Mouse (Mus musculus): ENCODE results near the gene Atp6v0e2. TPM values are rescaled to one million over a fixed set of nuclear protein-coding genes. Genes with fewer than 3 reads are reported as not detected.
A peak's percentile ranks its signal among the peaks of the same experiment; 100 is the strongest.

Gene Atp6v0e2
- polyA plus RNA-seq, 1 experiment from 2014 or later: 230 TPM

- H3K36me3 ChIP-seq (replicated peaks; ENCODE audit: control insufficient read depth, insufficient read depth): no peaks in the 10 kb centered on the region
- H3K27me3 ChIP-seq (ENCODE audit: control insufficient read depth, insufficient read depth, low read length): no peaks in the 10 kb centered on the region
- H3K4me3 ChIP-seq (replicated peaks; ENCODE audit: low read length): no peak overlapping the region
- H3K9ac ChIP-seq: no peak overlapping the region
- H3K9me3 ChIP-seq (ENCODE audit: control insufficient read depth, low read length): no peaks in the 10 kb centered on the region
- ATAC-seq (ENCODE audit: low FRiP score) (no peak), DNase-seq (ENCODE audit: low spot score) (peak; percentile 92)
- H3K27ac ChIP-seq: no peak overlapping the region
- H3K4me1 ChIP-seq (replicated peaks; ENCODE audit: control insufficient read depth, insufficient read depth, low read length): no peaks in the 10 kb centered on the region
- 71% methylated on average over 3 of the region's 3 CpGs for WGBS
- no peak overlapping the region for H3K4me2 ChIP-seq (replicated peaks)
Observed at GRCm38 (mm10) chr6:48582037-48582436, 44.6 kb downstream of the Atp6v0e2 start.

- Histone ChIP-seq H3K27me3 (ENCODE audit: control insufficient read depth, insufficient read depth, low read length) (no peaks in the 10 kb centered on the region), H3K9ac (no peak within 1 kb of the TSS), H3K27ac (no peak within 1 kb of the TSS), H3K4me3 (replicated peaks; ENCODE audit: low read length) (no peak within 1 kb of the TSS), H3K4me1 (replicated peaks; ENCODE audit: control insufficient read depth, insufficient read depth, low read length) (peaks cover 5% of the 10 kb centered on the region), H3K4me2 (replicated peaks) (no peak within 1 kb of the TSS), H3K36me3 (replicated peaks; ENCODE audit: control insufficient read depth, insufficient read depth) (no peaks in the 10 kb centered on the region), H3K9me3 (ENCODE audit: control insufficient read depth, low read length) (no peaks in the 10 kb centered on the region)
- DNase-seq (ENCODE audit: low spot score) (no peak), ATAC-seq (ENCODE audit: low FRiP score) (no peak)
- WGBS: 70% methylated on average over 6 of the region's 6 CpGs
Observed at GRCm38 (mm10) chr6:48589194-48589750, 51.9 kb downstream of the Atp6v0e2 start, which contains the start of gene Gm45021. Gm45021 (plus strand) TSS chr6:48589610.

Other genes with a start within 250 kb of the Atp6v0e2 start
- gene Krba1, start 142.0 kb upstream of the Atp6v0e2 start, polyA plus RNA-seq (2014; fragmentation: Nextera tagmentation; extraction: Ambion mirVana): 24.8 and 24.9 TPM in 2 replicates
- 25.8 and 32.4 TPM in 2 replicates for gene Zfp467, start 91.8 kb upstream of the Atp6v0e2 start, polyA plus RNA-seq (2014; fragmentation: Nextera tagmentation; extraction: Ambion mirVana)
- gene Sspo, start 89.4 kb upstream of the Atp6v0e2 start, polyA plus RNA-seq (2014; fragmentation: Nextera tagmentation; extraction: Ambion mirVana): 0.20 and 0.35 TPM in 2 replicates
- 18.2 and 20.8 TPM in 2 replicates for gene Lrrc61, start 17.2 kb downstream of the Atp6v0e2 start, polyA plus RNA-seq (2014; fragmentation: Nextera tagmentation; extraction: Ambion mirVana)
- 5.2 and 8.2 TPM in 2 replicates for gene Rarres2, start 35.2 kb downstream of the Atp6v0e2 start, polyA plus RNA-seq (2014; fragmentation: Nextera tagmentation; extraction: Ambion mirVana)
- not detected in 2 replicates for gene Gm45021, start 52.0 kb downstream of the Atp6v0e2 start, polyA plus RNA-seq (2014; fragmentation: Nextera tagmentation; extraction: Ambion mirVana)
- gene Repin1, start 56.3 kb downstream of the Atp6v0e2 start, polyA plus RNA-seq (2014; fragmentation: Nextera tagmentation; extraction: Ambion mirVana): 37.4 and 41.7 TPM in 2 replicates
- 0.74 and 0.78 TPM in 2 replicates for gene Gm44965, start 56.3 kb downstream of the Atp6v0e2 start, polyA plus RNA-seq (2014; fragmentation: Nextera tagmentation; extraction: Ambion mirVana)
- gene Zfp775, start 64.4 kb downstream of the Atp6v0e2 start, polyA plus RNA-seq (2014; fragmentation: Nextera tagmentation; extraction: Ambion mirVana): 11.8 and 13.6 TPM in 2 replicates
- gene AI854703, start 89.1 kb downstream of the Atp6v0e2 start, polyA plus RNA-seq (2014; fragmentation: Nextera tagmentation; extraction: Ambion mirVana): 23.1 and 25.7 TPM in 2 replicates
- gene Gimap8, start 109.6 kb downstream of the Atp6v0e2 start, polyA plus RNA-seq (2014; fragmentation: Nextera tagmentation; extraction: Ambion mirVana): 0.12 and 0.16 TPM in 2 replicates
- gene Gimap9, start 138.5 kb downstream of the Atp6v0e2 start, polyA plus RNA-seq (2014; fragmentation: Nextera tagmentation; extraction: Ambion mirVana): 1.2 and 1.6 TPM in 2 replicates
- 1.5 and 1.9 TPM in 2 replicates for gene Gimap4, start 146.9 kb downstream of the Atp6v0e2 start, polyA plus RNA-seq (2014; fragmentation: Nextera tagmentation; extraction: Ambion mirVana)
- 7.2 and 8.7 TPM in 2 replicates for gene Gimap6, start 170.6 kb downstream of the Atp6v0e2 start, polyA plus RNA-seq (2014; fragmentation: Nextera tagmentation; extraction: Ambion mirVana)
- gene Gm28053, start 181.0 kb downstream of the Atp6v0e2 start, polyA plus RNA-seq (2014; fragmentation: Nextera tagmentation; extraction: Ambion mirVana): 0.71 TPM in 1 of 2 replicates, not detected in the other
- gene Gimap7, start 181.0 kb downstream of the Atp6v0e2 start, polyA plus RNA-seq (2014; fragmentation: Nextera tagmentation; extraction: Ambion mirVana): not detected in 2 replicates
- 5.1 and 5.7 TPM in 2 replicates for gene Gimap1, start 201.4 kb downstream of the Atp6v0e2 start, polyA plus RNA-seq (2014; fragmentation: Nextera tagmentation; extraction: Ambion mirVana)
- 1.7 and 2.1 TPM in 2 replicates for gene Gimap5, start 208.6 kb downstream of the Atp6v0e2 start, polyA plus RNA-seq (2014; fragmentation: Nextera tagmentation; extraction: Ambion mirVana)
- gene Gimap3, start 233.2 kb downstream of the Atp6v0e2 start, polyA plus RNA-seq (2014; fragmentation: Nextera tagmentation; extraction: Ambion mirVana): not detected in 2 replicates

Data from hindbrain, embryonic 14.5 days (tissue).